Mouse (Mus musculus) cerebral cortex, adult 2 months (tissue): ENCODE measurements around the gene Fermt2.

Source experiments
- WGBS: fragments of 180-500 bp; shearing (Covaris S2); methylation state at CpG from one replicate; pipeline ENCODE4 v1.1.7; 2018; 5-methylcytosine and 5-hydroxymethylcytosine counted together

The Fermt2 gene

DNA sequence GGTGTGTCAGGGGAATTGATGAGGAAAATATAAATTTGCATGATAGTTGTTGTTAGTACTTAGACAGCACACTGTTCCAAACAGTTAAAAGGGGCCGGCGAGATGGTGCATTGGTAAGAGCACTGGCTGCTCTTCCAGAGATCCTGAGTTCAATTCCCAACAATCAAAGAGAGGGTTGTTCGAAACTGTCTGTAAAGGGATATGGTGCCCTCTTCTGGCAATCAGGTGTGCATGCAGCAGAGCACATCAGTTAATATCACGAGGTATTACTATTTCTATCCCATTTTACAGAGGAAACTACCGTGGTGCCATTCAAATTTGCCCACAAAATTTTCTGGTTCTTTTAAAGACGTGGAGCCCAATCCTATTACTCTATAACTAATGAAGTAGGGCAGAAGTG, 95.7 kb downstream of the Fermt2 start:
- WGBS, result 80% methylated on average over 6 of the region's 6 CpGs

DNA sequence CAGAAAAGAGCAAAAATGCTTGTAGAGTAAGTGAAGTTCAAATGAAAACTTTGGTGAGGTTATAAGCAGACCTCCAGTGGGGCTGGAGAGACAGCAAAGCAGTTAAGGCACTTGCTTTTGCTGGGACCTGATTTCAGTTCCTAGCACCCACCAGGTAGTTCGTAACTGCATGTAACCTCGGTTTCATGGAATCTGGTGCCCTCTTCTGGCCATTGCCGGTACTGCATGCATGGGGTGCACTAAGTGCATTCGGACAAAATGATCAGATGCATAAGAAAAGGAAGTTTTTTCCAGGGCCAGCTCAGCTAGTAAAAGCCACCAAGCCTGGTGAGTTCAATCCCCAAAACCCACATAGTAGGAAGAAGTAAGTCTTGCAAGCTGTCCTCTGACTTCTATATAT, 97.9 kb downstream of the Fermt2 start:
- WGBS, result 73% methylated on average over 4 of the region's 4 CpGs

DNA sequence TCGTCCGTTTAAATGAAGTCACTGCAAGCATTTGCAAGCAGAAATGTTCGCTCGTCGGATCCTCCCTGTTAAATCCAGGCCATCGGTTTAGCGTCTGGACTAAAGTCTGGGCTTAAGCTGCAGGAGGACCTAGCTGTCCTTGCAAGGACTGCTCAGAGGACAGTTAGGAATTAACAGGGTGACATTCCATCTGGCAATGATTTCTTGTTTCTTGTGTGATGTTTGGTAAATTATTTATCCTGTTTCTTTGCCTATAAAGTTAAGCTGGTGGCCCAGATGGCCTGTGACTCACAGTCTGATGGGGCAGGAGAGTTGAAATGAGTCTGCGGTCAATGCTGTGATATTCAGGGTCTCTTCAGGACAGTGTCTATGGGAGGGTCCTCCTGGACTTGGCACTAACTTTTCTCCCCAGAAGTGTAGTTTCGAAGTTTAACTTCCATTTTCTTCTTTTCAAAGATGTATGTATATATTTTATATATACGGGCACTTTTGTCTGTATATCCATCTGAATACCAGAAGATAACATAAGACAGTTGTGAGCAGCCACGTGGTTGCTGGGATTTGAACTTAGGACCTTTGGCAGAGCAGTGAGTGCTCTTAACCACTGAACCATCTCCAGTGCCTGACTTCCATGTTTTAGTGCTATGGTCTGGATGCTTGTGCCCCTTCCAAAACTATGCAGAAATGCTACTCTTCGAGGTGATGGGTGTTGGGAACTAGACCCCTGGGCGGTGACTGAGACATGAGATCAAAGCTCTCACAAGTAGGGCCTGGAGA, 99.7 kb downstream of the Fermt2 start:
- 93% methylated on average over 13 of the region's 13 CpGs for WGBS

DNA sequence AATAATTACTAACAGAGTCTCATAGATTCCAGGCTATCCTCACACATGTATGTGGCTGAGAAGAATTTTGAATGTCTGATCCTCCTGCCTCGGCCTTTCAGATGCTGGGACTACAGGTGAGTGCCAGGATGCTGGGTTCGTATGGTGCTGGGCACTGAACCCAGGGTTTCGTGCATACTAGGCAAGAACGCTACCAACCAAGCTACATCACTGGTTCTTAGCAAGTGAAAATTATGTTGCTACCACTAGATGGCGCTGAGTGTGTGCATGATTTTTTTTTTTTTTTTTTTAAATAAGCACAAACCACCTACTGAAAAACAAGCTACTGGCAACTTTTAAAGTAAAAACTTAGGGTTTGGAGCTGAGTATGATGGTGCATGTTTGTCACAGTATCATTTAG, 106.7 kb downstream of the Fermt2 start:
- 2% methylated on average over 5 of the region's 5 CpGs for WGBS

DNA sequence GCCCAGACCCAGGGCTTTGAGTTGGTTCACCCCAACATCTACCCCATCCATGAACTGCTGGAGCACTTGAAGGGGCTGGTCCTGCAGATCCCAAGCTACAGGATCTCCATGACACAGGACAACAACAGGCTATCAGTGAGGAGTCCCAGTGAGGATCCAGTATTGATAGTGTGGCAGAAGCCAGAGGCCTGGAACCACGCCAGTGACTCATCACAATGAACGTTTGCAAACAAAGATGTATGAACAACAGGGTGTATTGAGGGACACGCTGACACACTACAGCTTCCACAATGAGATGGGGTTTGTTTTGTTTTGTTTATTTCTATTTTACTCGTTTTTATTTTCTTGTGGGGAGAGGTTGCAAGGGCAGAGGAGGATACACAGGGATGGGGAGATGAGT, 107.5 kb downstream of the Fermt2 start:
- WGBS, result 54% methylated on average over 4 of the region's 4 CpGs

DNA sequence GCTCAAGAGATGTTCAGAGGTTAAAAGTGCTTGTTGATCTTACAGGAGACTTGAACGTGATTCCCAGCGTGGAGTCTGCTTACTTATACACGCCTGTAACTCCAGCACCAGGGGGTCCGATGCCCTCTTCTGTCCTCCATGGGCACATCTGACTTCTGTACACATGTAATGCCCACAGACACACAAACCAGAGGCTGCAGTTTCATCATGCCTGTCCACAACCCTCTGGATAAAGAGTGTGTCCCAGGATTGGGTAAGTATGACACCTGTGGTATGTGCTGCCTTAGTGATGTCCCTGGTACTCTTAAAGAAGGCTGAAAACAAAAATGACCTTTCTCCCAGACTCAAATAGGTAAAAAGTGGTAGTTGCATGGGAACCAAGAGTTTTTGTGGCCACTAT, 110.6 kb downstream of the Fermt2 start:
- WGBS, result 85% methylated on average over 4 of the region's 4 CpGs

DNA sequence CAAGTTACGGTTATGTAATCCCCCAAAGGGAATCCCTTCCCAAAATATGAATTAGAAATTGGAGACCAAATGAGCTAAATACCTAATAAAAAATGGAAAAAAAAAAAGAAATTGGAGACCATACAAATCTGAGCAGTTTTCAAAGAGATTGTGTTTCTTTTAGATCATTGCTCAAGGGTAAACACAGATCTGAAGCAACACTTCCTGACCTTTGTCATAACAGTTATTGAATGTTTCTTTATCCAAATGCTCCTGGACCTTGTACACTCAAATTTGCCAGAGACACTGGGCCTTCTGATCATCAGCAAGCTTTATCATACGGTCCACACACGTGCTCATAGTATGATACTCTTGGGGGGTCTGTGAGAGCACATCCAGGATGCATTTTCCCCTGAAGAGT, 111.4 kb downstream of the Fermt2 start:
- 80% methylated on average over 3 of the region's 3 CpGs for WGBS

DNA sequence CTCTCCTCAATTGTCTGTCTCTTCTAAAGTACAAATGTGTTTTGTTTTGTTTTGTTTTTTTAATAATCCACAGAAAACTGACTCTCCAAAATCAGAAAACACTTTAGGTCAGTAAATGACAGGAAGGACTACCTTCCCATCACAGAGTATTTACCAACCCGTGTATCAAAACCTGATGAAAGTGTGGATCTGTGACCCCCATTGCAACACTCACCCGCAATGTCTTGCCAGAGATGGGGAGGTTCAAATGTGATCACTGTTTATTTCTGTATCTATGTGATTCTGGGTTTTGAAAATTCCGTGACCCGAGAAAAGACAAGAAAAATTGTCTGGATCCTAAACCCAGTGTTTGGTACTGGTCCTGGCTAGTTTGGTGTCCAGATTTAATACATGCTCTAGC, 113.7 kb downstream of the Fermt2 start:
- WGBS, result 94% methylated on average over 4 of the region's 4 CpGs
